Mouse (Mus musculus): ENCODE results near the gene Vcl.

GRCm38 (mm10) chr14:20911811-20912210, 17.4 kb upstream of the Vcl start:
- TF ChIP-seq CTCF (IDR thresholded peaks at IDR 0.05; ENCODE audit: borderline replicate concordance, extremely low read depth, insufficient read depth, insufficient read length): no peak
- no peak for TF ChIP-seq POLR2A (IDR thresholded peaks at IDR 0.05; ENCODE audit: borderline replicate concordance, extremely low read depth, insufficient read depth, insufficient read length, poor library complexity, severe bottlenecking)
